Mouse (Mus musculus) embryonic facial prominence, embryonic 13.5 days (tissue): ENCODE measurements around the gene Slc22a4. TPM values are rescaled to one million over a fixed set of nuclear protein-coding genes. Genes with fewer than 3 reads are reported as not detected.
A peak's percentile ranks its signal among the peaks of the same experiment; 100 is the strongest.

Experiments
- ATAC-seq: fragments of 200-750 bp; cut with Nextera tagmentation; 2 replicates; pipeline ENCODE4 v1.8.0; 2017; ENCODE audit warnings: low read depth; ENCODE audit not compliant: insufficient number of reproducible peaks, insufficient read depth, low FRiP score, low TSS enrichment
- H3K27ac ChIP-seq: fragments of 300-500 bp; sonication (generic); 2 replicates; pipeline ENCODE4 v1.5.1; 2015; ENCODE audit warnings: moderate library complexity, mild to moderate bottlenecking, inconsistent platforms
- H3K27me3 ChIP-seq: fragments of 300-500 bp; sonication (generic); 2 replicates; pipeline ENCODE4 v1.6.1; 2015; ENCODE audit warnings: mild to moderate bottlenecking, inconsistent platforms
- H3K36me3 ChIP-seq: fragments of 300-500 bp; sonication (generic); 2 replicates; pipeline ENCODE4 v1.6.1; 2015; ENCODE audit warnings: mild to moderate bottlenecking, inconsistent platforms
- H3K4me1 ChIP-seq: fragments of 300-500 bp; sonication (generic); 2 replicates; pipeline ENCODE4 v1.6.1; 2015; ENCODE audit warnings: inconsistent platforms
- H3K4me2 ChIP-seq: fragments of 300-500 bp; sonication (generic); 2 replicates; pipeline ENCODE4 v1.6.1; 2015; ENCODE audit warnings: moderate library complexity, mild to moderate bottlenecking, inconsistent platforms
- H3K4me3 ChIP-seq: fragments of 300-500 bp; sonication (generic); 2 replicates; pipeline ENCODE4 v1.5.1; 2015; ENCODE audit warnings: mild to moderate bottlenecking, inconsistent platforms
- H3K9ac ChIP-seq: fragments of 300-500 bp; sonication (generic); 2 replicates; pipeline ENCODE4 v1.6.1; 2015; ENCODE audit warnings: mild to moderate bottlenecking, inconsistent platforms
- H3K9me3 ChIP-seq: fragments of 300-500 bp; sonication (generic); 2 replicates; pipeline ENCODE4 v1.6.1; 2016; ENCODE audit warnings: inconsistent platforms
- WGBS: fragments of 180-500 bp; shearing (Covaris S2); methylation state at CpG from one replicate; pipeline ENCODE4 v1.1.7; 2015; ENCODE audit warnings: mixed read lengths; 5-methylcytosine and 5-hydroxymethylcytosine counted together
- polyA plus RNA-seq: library from polyadenylated mRNA; unstranded; fragments of >200 nt; fragmentation: Nextera tagmentation; extraction: Ambion mirVana; gene quantifications from 2 replicates; pipeline ENCODE4 v1.2.1, GENCODE M21; 2015

Slc22a4 gene
- 2.9 and 3.9 TPM in 2 replicates for polyA plus RNA-seq

GRCm38 (mm10) chr11:54028044-54028951, at the start of gene Slc22a4:
TSS of gene Slc22a4 (minus strand) at chr11:54028090.
- WGBS: 5% methylated on average over 61 of the region's 61 CpGs
- H3K4me3 ChIP-seq: peak within 1 kb of the TSS; percentile 59
- peaks cover 14% of the 10 kb centered on the region for H3K27me3 ChIP-seq
- H3K4me1 ChIP-seq: peaks cover 15% of the 10 kb centered on the region
- H3K36me3 ChIP-seq: no peaks in the 10 kb centered on the region
- ATAC-seq: peak; percentile 74; the same call in 1 of the 2 replicates
- H3K9ac ChIP-seq: peak within 1 kb of the TSS; percentile 82
- H3K27ac ChIP-seq: no peak within 1 kb of the TSS
- no peaks in the 10 kb centered on the region for H3K9me3 ChIP-seq
- H3K4me2 ChIP-seq: peak within 1 kb of the TSS; percentile 96

- WGBS: 93% methylated on average over 1 of the region's 1 CpGs
- Histone ChIP-seq H3K9ac (no peak overlapping the region), H3K4me3 (no peak overlapping the region), H3K27ac (no peak overlapping the region), H3K27me3 (no peaks in the 10 kb centered on the region), H3K36me3 (no peaks in the 10 kb centered on the region), H3K4me1 (peaks cover 17% of the 10 kb centered on the region), H3K4me2 (no peak overlapping the region), H3K9me3 (no peaks in the 10 kb centered on the region)
- ATAC-seq: no peak
Observed at GRCm38 (mm10) chr11:54076101-54076500, 48.2 kb upstream of the Slc22a4 start.

- Histone ChIP-seq H3K36me3 (no peaks in the 10 kb centered on the region), H3K9me3 (no peaks in the 10 kb centered on the region), H3K4me1 (peaks cover 17% of the 10 kb centered on the region), H3K27ac (no peak overlapping the region), H3K9ac (no peak overlapping the region), H3K4me2 (no peak overlapping the region), H3K27me3 (no peaks in the 10 kb centered on the region), H3K4me3 (no peak overlapping the region)
- ATAC-seq: no peak
- 82% methylated on average over 6 of the region's 6 CpGs for WGBS
Observed at GRCm38 (mm10) chr11:54075353-54075752, 47.5 kb upstream of the Slc22a4 start.

GRCm38 (mm10) chr11:54073291-54073690, 45.4 kb upstream of the Slc22a4 start:
- Histone ChIP-seq H3K9ac (no peak overlapping the region), H3K36me3 (no peaks in the 10 kb centered on the region), H3K4me3 (no peak overlapping the region), H3K4me1 (peaks cover 23% of the 10 kb centered on the region), H3K4me2 (no peak overlapping the region), H3K27me3 (no peaks in the 10 kb centered on the region), H3K9me3 (no peaks in the 10 kb centered on the region), H3K27ac (peak overlapping the region; percentile 33; the same call in 1 of the 2 replicates)
- 34% methylated on average over 4 of the region's 4 CpGs for WGBS
- no peak for ATAC-seq

GRCm38 (mm10) chr11:54071726-54072445, 44.0 kb upstream of the Slc22a4 start:
- ATAC-seq: no peak
- Histone ChIP-seq H3K4me1 (peaks cover 37% of the 10 kb centered on the region), H3K9me3 (no peaks in the 10 kb centered on the region), H3K4me3 (no peak overlapping the region), H3K4me2 (no peak overlapping the region), H3K9ac (no peak overlapping the region), H3K27me3 (no peaks in the 10 kb centered on the region), H3K27ac (peak overlapping the region; percentile 33; the same call in 1 of the 2 replicates), H3K36me3 (no peaks in the 10 kb centered on the region)
- WGBS: 86% methylated on average over 5 of the region's 5 CpGs

GRCm38 (mm10) chr11:54068520-54069371, 40.9 kb upstream of the Slc22a4 start, which contains the start of gene Pdlim4:
TSS of gene Pdlim4 (minus strand) at chr11:54069014.
- peak; percentile 40; the same call in 1 of the 2 replicates for ATAC-seq
- H3K27ac ChIP-seq: peak within 1 kb of the TSS; percentile 83
- no peaks in the 10 kb centered on the region for H3K27me3 ChIP-seq
- peak within 1 kb of the TSS; percentile 92 for H3K4me2 ChIP-seq
- H3K4me3 ChIP-seq: peak within 1 kb of the TSS; percentile 77
- H3K36me3 ChIP-seq: peaks cover 6% of the 10 kb centered on the region
- 2% methylated on average over 57 of the region's 61 CpGs for WGBS
- H3K9me3 ChIP-seq: no peaks in the 10 kb centered on the region
- H3K4me1 ChIP-seq: peaks cover 66% of the 10 kb centered on the region
- peak within 1 kb of the TSS; percentile 90 for H3K9ac ChIP-seq

- Histone ChIP-seq H3K4me3 (peak overlapping the region; percentile 77), H3K9ac (peak overlapping the region; percentile 90), H3K36me3 (peaks cover 12% of the 10 kb centered on the region), H3K9me3 (no peaks in the 10 kb centered on the region), H3K4me2 (peak overlapping the region; percentile 92), H3K27me3 (no peaks in the 10 kb centered on the region), H3K4me1 (peaks cover 70% of the 10 kb centered on the region), H3K27ac (peak overlapping the region; percentile 83)
- ATAC-seq: no peak
- WGBS: 12% methylated on average over 4 of the region's 4 CpGs
Observed at GRCm38 (mm10) chr11:54067996-54068519, 40.2 kb upstream of the Slc22a4 start.

GRCm38 (mm10) chr11:54067318-54067995, 39.6 kb upstream of the Slc22a4 start:
- WGBS: 10% methylated on average over 12 of the region's 12 CpGs
- Histone ChIP-seq H3K9me3 (no peaks in the 10 kb centered on the region), H3K27ac (peak overlapping the region; percentile 83), H3K9ac (peak overlapping the region; percentile 90), H3K4me3 (peak overlapping the region; percentile 77), H3K27me3 (no peaks in the 10 kb centered on the region), H3K4me2 (peak overlapping the region; percentile 92), H3K36me3 (peaks cover 13% of the 10 kb centered on the region), H3K4me1 (peaks cover 70% of the 10 kb centered on the region)
- no peak for ATAC-seq

- Histone ChIP-seq H3K9me3 (no peaks in the 10 kb centered on the region), H3K9ac (peak overlapping the region; percentile 90), H3K4me1 (peaks cover 75% of the 10 kb centered on the region), H3K4me2 (peak overlapping the region; percentile 92), H3K27ac (no peak overlapping the region), H3K4me3 (peak overlapping the region; percentile 77), H3K36me3 (peaks cover 24% of the 10 kb centered on the region), H3K27me3 (no peaks in the 10 kb centered on the region)
- 66% methylated on average over 5 of the region's 5 CpGs for WGBS
- no peak for ATAC-seq
Observed at GRCm38 (mm10) chr11:54066400-54066799, 38.5 kb upstream of the Slc22a4 start.

- no peak for ATAC-seq
- Histone ChIP-seq H3K9me3 (no peaks in the 10 kb centered on the region), H3K36me3 (peaks cover 29% of the 10 kb centered on the region), H3K9ac (no peak overlapping the region), H3K4me1 (peaks cover 80% of the 10 kb centered on the region), H3K4me2 (no peak overlapping the region), H3K4me3 (no peak overlapping the region), H3K27me3 (no peaks in the 10 kb centered on the region), H3K27ac (no peak overlapping the region)
- WGBS: 94% methylated on average over 4 of the region's 4 CpGs
Observed at GRCm38 (mm10) chr11:54065915-54066178, 38.0 kb upstream of the Slc22a4 start.
